Mouse (Mus musculus): Measurements from ENCODE around the gene Med15.
"Not testable (repeated sequence)": the region's sequence is repeated elsewhere in the genome, so short reads cannot be mapped to it uniquely, and the experiment has no call there.

The Med15 gene

DNA sequence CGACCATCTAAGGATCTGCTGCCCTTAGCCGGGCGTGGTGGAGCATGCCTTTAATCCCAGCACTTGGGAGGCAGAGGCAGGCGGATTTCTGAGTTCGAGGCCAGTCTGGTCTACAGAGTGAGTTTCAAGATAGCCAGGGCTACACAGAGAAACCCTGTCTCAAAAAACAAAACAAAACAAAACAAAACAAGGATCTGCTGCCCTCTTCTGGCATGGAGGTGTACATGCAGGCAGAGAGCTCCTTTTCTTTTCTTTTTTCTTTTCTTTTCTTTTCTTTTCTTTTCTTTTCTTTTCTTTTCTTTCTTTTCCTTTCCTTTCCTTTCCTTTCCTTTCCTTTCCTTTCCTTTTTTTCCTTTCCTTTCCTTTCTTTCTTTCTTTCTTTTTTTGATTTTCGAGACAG lies 118.0 kb downstream of the Med15 start:
- not testable (repeated sequence) for DNase-seq (ENCODE audit: low spot score)

DNA sequence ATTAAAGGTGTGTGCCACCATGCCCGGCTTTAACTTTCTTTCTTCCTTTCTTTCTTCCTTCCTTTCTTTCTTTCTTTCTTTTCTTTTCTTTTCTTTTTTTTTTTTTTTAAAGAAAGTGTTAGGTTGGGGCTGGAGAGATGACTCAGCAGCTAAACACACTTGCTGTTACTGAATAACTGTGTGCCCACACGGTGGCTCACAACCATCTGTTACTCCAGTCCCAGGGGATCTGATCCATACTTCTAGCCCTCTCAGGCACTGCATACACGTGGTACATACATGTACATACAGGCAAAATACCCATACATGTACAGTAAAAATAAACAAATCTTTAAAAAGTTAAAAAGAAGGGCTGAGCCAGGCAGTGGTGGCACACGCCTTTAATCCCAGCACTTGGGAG lies 121.3 kb downstream of the Med15 start:
- no peak for DNase-seq (ENCODE audit: low spot score)

DNA sequence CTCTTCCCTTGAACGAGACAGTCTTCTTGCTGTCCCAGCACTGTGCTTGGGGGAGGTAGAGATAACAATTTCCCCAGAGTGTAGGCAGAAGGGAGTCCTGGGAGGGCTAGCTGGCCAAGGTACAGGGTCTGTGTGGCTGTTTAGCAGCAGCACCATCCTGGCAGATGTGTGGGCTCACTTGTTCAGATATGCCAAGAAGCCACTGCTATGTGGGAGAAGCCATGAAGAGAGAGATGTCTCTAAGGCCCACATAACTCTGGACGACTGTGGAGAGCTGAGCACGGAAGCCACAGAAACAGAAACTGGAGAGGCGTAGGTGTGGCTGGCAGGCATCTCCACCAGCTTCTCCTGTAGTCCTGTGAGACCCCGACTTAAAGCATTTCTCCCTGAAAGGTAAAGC lies 127.0 kb downstream of the Med15 start:
- DNase-seq (ENCODE audit: low spot score), result no peak

DNA sequence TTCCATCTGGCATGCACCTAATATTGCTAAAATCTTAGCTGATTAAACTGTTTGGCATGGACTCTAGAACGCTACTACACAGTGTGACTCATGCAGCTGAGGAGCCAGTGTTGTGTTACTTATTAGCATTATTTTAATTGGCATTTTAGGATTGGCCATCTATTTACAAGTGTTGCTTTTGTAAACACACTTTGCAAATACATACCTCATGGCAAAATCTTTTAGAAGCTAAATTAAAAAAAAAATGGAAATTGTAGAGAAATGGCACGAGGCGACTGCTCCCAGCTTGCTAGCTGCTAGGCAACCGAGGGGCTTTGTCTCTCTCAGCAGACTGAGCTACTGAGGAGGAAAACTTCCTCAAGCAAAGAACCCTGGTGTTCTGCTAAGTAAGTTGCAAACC lies 127.8 kb downstream of the Med15 start:
- no peak for DNase-seq (ENCODE audit: low spot score)

All from testis, postnatal 14 days (tissue).